Mouse (Mus musculus) embryo, embryonic 11 days (tissue): ENCODE measurements at regions not wholly inside any gene's neighbourhood (a gene's known extent, or its start where the extent isn't known, plus 50 kb on each side); places are given as distances from the start of the nearest gene placed in this dataset.

ENCODE experiments used
- DNase-seq: peaks from one replicate; pipeline ENCODE4 v3.0.0-alpha.2; 2015

GRCm38 (mm10) chr14:40308316-40308715, 584.8 kb downstream of the Sh2d4b start:
- no peak for DNase-seq

- DNase-seq: no peak
Observed at GRCm38 (mm10) chr14:40279194-40279593, 613.9 kb downstream of the Sh2d4b start.

- DNase-seq: peak; percentile 2
Observed at GRCm38 (mm10) chr14:40275331-40275730, 617.7 kb downstream of the Sh2d4b start.

- DNase-seq: no peak
Observed at GRCm38 (mm10) chr14:40261646-40262045, 631.4 kb downstream of the Sh2d4b start.

- DNase-seq: no peak
Observed at GRCm38 (mm10) chr14:40232084-40232483, 661.0 kb downstream of the Sh2d4b start.

- DNase-seq: no peak
Observed at GRCm38 (mm10) chr14:40224331-40224730, 668.7 kb downstream of the Sh2d4b start.
